Mouse (Mus musculus) hindbrain, embryonic 16.5 days (tissue): ENCODE measurements around the gene Il7r. TPM values are rescaled to one million over a fixed set of nuclear protein-coding genes. Genes with fewer than 3 reads are reported as not detected.

ENCODE experiments used
- ATAC-seq: fragments of 200-750 bp; cut with Nextera tagmentation; 2 replicates; pipeline ENCODE4 v1.8.0; 2017; ENCODE audit warnings: moderate TSS enrichment, moderate library complexity
- H3K27ac ChIP-seq: fragments of 300-500 bp; sonication (generic); 2 replicates; pipeline ENCODE4 v1.5.1; 2014; ENCODE audit warnings: low read depth, mild to moderate bottlenecking, control low read depth, low read length, moderate library complexity
- H3K27me3 ChIP-seq: fragments of 300-500 bp; sonication (generic); replicated peaks from 2 replicates; pipeline ENCODE4 v1.6.1; 2014; ENCODE audit warnings: low read length; ENCODE audit not compliant: control insufficient read depth, insufficient read depth
- H3K36me3 ChIP-seq: fragments of 300-500 bp; sonication (generic); 2 replicates; pipeline ENCODE4 v1.6.1; 2014; ENCODE audit warnings: mild to moderate bottlenecking, low read length, moderate library complexity, mixed read lengths; ENCODE audit not compliant: control insufficient read depth, insufficient read depth
- H3K4me1 ChIP-seq: fragments of 300-500 bp; sonication (generic); 2 replicates; pipeline ENCODE4 v1.6.1; 2014; ENCODE audit warnings: low read depth, low read length; ENCODE audit not compliant: control insufficient read depth, insufficient read depth
- H3K4me2 ChIP-seq: fragments of 300-500 bp; sonication (generic); 2 replicates; pipeline ENCODE4 v1.6.1; 2014; ENCODE audit warnings: mild to moderate bottlenecking, low read length, control low read depth, moderate library complexity
- H3K4me3 ChIP-seq: fragments of 300-500 bp; sonication (generic); 2 replicates; pipeline ENCODE4 v1.5.1; 2014; ENCODE audit warnings: mild to moderate bottlenecking, low read length, control low read depth, moderate library complexity
- H3K9ac ChIP-seq: fragments of 300-500 bp; sonication (generic); 2 replicates; pipeline ENCODE4 v1.6.1; 2014; ENCODE audit warnings: low read depth, mild to moderate bottlenecking, control low read depth, low read length, moderate library complexity
- H3K9me3 ChIP-seq: fragments of 300-500 bp; sonication (generic); 2 replicates; pipeline ENCODE4 v1.6.1; 2014; ENCODE audit warnings: mild to moderate bottlenecking, low read length, moderate library complexity; ENCODE audit not compliant: control insufficient read depth
- WGBS: fragments of 180-500 bp; shearing (Covaris S2); extraction: QIAGEN DNeasy Blood & Tissue Kit; methylation state at CpG from one replicate; pipeline ENCODE4 v1.1.7; 2014; 5-methylcytosine and 5-hydroxymethylcytosine counted together
- polyA plus RNA-seq: library from polyadenylated mRNA; unstranded; fragments of >200 nt; fragmentation: Nextera tagmentation; extraction: Ambion mirVana; gene quantifications from 2 replicates; pipeline ENCODE4 v1.2.1, GENCODE M21; 2015

The Il7r gene
- polyA plus RNA-seq, 1 experiment from 2014 or later, result not detected

- Histone ChIP-seq H3K9ac (no peak overlapping the region), H3K9me3 (no peaks in the 10 kb centered on the region), H3K4me2 (no peak overlapping the region), H3K27ac (no peak overlapping the region), H3K36me3 (no peaks in the 10 kb centered on the region), H3K4me1 (no peaks in the 10 kb centered on the region), H3K27me3 (no peaks in the 10 kb centered on the region), H3K4me3 (no peak overlapping the region)
- ATAC-seq, result no peak
- 79% methylated on average over 3 of the region's 3 CpGs for WGBS
These were observed 37.9 kb downstream of the Il7r start for GRCm38 (mm10) chr15:9492077-9492476.

DNA sequence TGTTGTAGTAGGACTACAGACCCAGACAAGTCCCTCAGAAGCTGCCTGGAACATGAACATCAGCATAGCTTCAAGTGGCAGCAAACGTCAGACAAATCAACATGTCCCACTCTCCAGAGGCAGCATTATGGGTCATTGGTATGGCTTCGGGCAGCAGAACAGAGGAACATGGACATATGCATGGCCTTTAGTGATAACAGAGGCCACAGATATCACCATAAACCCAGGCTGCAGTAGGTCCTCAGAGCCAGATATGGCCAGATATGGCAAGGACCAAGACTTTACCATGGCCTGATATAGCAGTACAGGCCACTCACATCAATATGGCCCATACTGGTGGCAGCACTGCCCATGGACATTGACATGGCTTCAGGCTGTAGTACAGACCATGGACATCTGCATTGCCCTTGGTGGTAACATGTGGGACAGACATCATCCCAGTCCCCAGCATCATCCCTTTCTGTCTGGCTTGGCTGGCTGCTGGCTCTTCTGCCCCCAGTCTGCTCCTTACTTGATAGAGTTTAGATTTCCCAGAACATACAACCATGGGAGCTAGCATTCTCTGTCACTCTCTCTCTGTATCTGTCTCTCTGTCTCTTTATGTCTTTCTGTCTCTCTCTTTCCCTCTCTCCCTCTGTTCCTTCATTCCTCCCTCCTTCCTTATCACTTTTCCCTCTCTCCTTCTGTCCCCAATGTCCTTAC lies 40.4 kb downstream of the Il7r start:
- no peak for ATAC-seq
- Histone ChIP-seq H3K27ac (no peak overlapping the region), H3K9ac (no peak overlapping the region), H3K4me3 (no peak overlapping the region), H3K4me1 (no peaks in the 10 kb centered on the region), H3K27me3 (no peaks in the 10 kb centered on the region), H3K4me2 (no peak overlapping the region), H3K36me3 (no peaks in the 10 kb centered on the region), H3K9me3 (no peaks in the 10 kb centered on the region)
- WGBS, result 95% methylated on average over 2 of the region's 2 CpGs

- WGBS, result 88% methylated on average over 1 of the region's 1 CpGs
- Histone ChIP-seq H3K9ac (no peak overlapping the region), H3K27ac (no peak overlapping the region), H3K9me3 (no peaks in the 10 kb centered on the region), H3K4me1 (no peaks in the 10 kb centered on the region), H3K4me3 (no peak overlapping the region), H3K27me3 (no peaks in the 10 kb centered on the region), H3K36me3 (no peaks in the 10 kb centered on the region), H3K4me2 (no peak overlapping the region)
- no peak for ATAC-seq
These were observed 56.8 kb downstream of the Il7r start for GRCm38 (mm10) chr15:9473188-9473587.

GRCm38 (mm10) chr15:9472618-9473017 lies 57.4 kb downstream of the Il7r start:
- no peak overlapping the region for H3K9ac ChIP-seq
- no peak overlapping the region for H3K27ac ChIP-seq
- no peak overlapping the region for H3K4me3 ChIP-seq
- no peak for ATAC-seq
- H3K4me1 ChIP-seq, result no peaks in the 10 kb centered on the region
- H3K36me3 ChIP-seq, result no peaks in the 10 kb centered on the region
- no peak overlapping the region for H3K4me2 ChIP-seq
- no peaks in the 10 kb centered on the region for H3K27me3 ChIP-seq
- no peaks in the 10 kb centered on the region for H3K9me3 ChIP-seq
- 58% methylated on average over 3 of the region's 3 CpGs for WGBS

DNA sequence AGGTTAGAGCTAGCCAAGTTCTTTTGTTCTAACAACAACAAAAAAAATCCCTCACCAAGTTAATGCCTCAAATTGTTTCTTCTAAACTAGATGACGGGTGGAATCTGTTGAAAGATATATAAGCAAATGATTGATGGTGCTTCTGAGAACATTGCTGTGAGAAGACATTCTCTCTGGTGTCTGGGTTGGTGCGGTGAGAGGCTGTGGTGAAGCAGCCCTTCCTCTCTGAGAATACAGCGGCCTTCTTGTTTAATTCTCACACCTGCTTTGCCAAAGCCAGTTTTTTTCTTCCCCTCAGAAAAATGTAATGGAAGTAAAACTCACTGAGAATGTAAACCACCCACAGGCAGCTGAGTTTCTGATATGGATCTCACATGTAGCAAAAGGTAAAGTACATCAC lies 57.8 kb downstream of the Il7r start:
- H3K4me3 ChIP-seq, result no peak overlapping the region
- H3K27me3 ChIP-seq, result no peaks in the 10 kb centered on the region
- no peaks in the 10 kb centered on the region for H3K36me3 ChIP-seq
- H3K27ac ChIP-seq, result no peak overlapping the region
- no peaks in the 10 kb centered on the region for H3K4me1 ChIP-seq
- WGBS, result 59% methylated on average over 3 of the region's 3 CpGs
- no peaks in the 10 kb centered on the region for H3K9me3 ChIP-seq
- no peak for ATAC-seq
- no peak overlapping the region for H3K4me2 ChIP-seq
- no peak overlapping the region for H3K9ac ChIP-seq

DNA sequence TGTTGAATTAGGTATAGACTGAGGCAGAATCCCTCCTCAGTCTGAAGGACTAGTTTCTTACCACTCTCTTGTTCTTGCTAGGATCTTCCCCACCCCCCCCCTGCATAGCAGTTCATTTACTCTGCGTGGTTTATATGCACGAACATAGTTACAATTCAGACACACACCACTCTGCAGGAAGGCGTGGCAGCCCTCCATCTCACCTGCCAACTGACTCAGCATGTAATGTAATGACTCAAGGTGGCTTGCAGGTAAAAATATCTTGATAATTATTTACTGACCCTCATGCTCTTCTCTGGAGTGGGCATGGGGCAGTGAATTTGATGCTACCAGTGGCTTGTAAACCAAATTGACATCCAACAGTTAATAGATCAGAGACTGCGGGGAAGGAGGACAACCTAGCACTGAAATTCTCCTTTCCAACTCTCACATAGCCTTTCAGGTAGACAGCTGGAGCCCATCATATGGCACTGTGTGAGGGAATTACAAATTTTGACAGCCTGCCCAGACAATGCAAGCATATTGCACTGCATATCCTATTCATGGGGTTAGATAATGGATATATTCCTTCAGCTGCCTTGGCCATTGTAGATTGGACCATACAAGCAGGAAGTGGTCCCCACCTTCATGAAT lies 58.8 kb downstream of the Il7r start:
- no peak overlapping the region for H3K9ac ChIP-seq
- no peaks in the 10 kb centered on the region for H3K4me1 ChIP-seq
- WGBS, result 87% methylated on average over 4 of the region's 4 CpGs
- H3K4me3 ChIP-seq, result no peak overlapping the region
- no peaks in the 10 kb centered on the region for H3K9me3 ChIP-seq
- ATAC-seq, result peak; percentile 27; the same call in 1 of the 2 replicates
- no peaks in the 10 kb centered on the region for H3K27me3 ChIP-seq
- H3K27ac ChIP-seq, result no peak overlapping the region
- H3K36me3 ChIP-seq, result no peaks in the 10 kb centered on the region
- no peak overlapping the region for H3K4me2 ChIP-seq

- Histone ChIP-seq H3K9me3 (no peaks in the 10 kb centered on the region), H3K9ac (no peak overlapping the region), H3K4me1 (no peaks in the 10 kb centered on the region), H3K4me2 (no peak overlapping the region), H3K36me3 (no peaks in the 10 kb centered on the region), H3K27me3 (no peaks in the 10 kb centered on the region), H3K4me3 (no peak overlapping the region), H3K27ac (no peak overlapping the region)
- ATAC-seq, result no peak
- WGBS, result 31% methylated on average over 1 of the region's 1 CpGs
These were observed 65.9 kb downstream of the Il7r start for GRCm38 (mm10) chr15:9464039-9464438.

DNA sequence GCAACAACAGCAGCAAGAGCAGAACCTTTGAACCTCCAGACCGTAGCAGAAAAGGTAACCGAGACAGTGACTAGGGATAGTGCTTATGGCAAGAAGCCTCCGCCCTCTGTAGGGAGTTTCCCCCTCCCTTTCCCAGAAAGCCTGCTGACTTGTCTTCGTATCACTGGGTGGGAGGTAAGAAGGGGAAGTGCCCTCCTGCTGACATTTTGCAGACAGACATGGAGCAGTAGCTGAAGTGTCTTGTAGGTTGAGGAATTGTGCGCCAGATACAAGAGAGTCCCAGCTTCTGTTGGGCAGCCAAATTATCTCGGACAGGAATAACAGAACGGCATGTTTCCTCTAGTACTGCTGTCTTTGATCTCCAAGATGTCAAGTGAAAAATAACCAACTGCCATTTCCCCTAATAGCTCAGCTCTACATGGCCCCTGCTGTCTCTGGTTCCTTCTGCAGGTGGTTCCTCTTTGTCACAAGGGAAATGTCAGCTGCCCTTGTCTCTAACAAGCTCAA lies 66.4 kb downstream of the Il7r start:
- Histone ChIP-seq H3K36me3 (no peaks in the 10 kb centered on the region), H3K27ac (no peak overlapping the region), H3K4me3 (no peak overlapping the region), H3K27me3 (no peaks in the 10 kb centered on the region), H3K9me3 (no peaks in the 10 kb centered on the region), H3K4me1 (no peaks in the 10 kb centered on the region), H3K9ac (no peak overlapping the region), H3K4me2 (no peak overlapping the region)
- no peak for ATAC-seq
- WGBS, result 75% methylated on average over 7 of the region's 7 CpGs
